In genomic region chr12:29062801-29063200, GRCm38 (mm10) we compare ENCODE assay signal across 27 mouse cellular contexts.
A peak's percentile ranks its signal among the peaks of the same experiment; 100 is the strongest.
DNase-seq lines count a peak whose midpoint lies in the region; ATAC-seq and TF ChIP-seq lines count a peak whose summit lies in the region.
"Had no signal": no experiment of that assay in that cellular context is flagged by ENCODE, and none has a peak within 500 bp of the region (broad histone marks: within the 10 kb centered on the region; RNA-seq: fewer than 3 reads in every experiment).

No protein-coding gene starts in this region.

- no peak overlapping the region for H3K9ac ChIP-seq in forebrain, embryonic 15.5 days (replicated peaks)
- no peak overlapping the region for H3K9ac ChIP-seq in forebrain, embryonic 12.5 days
- no peak overlapping the region for H3K9ac ChIP-seq in hindbrain, embryonic 13.5 days
- H3K9ac ChIP-seq in hindbrain, embryonic 11.5 days (ENCODE audit: low read depth, low read length), result no peak overlapping the region
- H3K9ac ChIP-seq in hindbrain, postnatal 0 days (replicated peaks; ENCODE audit: low read length), result no peak overlapping the region
- H3K9ac ChIP-seq: embryonic facial prominence, embryonic 15.5 days; heart, embryonic 13.5 days; intestine, embryonic 15.5 days; limb, embryonic 15.5 days; liver, embryonic 13.5 days; midbrain, embryonic 13.5 days had no signal

- H3K27ac ChIP-seq in forebrain, embryonic 15.5 days (replicated peaks), result peak overlapping the region; percentile 52; the same call in 1 of the 2 replicates
- H3K27ac ChIP-seq in forebrain, embryonic 12.5 days, result no peak overlapping the region
- H3K27ac ChIP-seq in hindbrain, embryonic 13.5 days, result peak overlapping the region; percentile 73
- no peak overlapping the region for H3K27ac ChIP-seq in hindbrain, embryonic 11.5 days (ENCODE audit: low read depth, low read length)
- H3K27ac ChIP-seq in hindbrain, postnatal 0 days, result no peak overlapping the region
- H3K27ac ChIP-seq: embryonic facial prominence, embryonic 15.5 days; heart, embryonic 13.5 days; intestine, embryonic 15.5 days; kidney, postnatal 0 days; limb, embryonic 10.5 days; limb, embryonic 15.5 days; liver, embryonic 13.5 days; macrophage had no signal

- TF ChIP-seq CTCF in hindbrain, postnatal 0 days (IDR thresholded peaks at IDR 0.05; ENCODE audit: low read depth), result no peak

- H3K4me3 ChIP-seq in forebrain, embryonic 15.5 days, result no peak overlapping the region
- H3K4me3 ChIP-seq in forebrain, embryonic 12.5 days (replicated peaks), result no peak overlapping the region
- no peak overlapping the region for H3K4me3 ChIP-seq in hindbrain, embryonic 13.5 days
- no peak overlapping the region for H3K4me3 ChIP-seq in hindbrain, embryonic 11.5 days (ENCODE audit: low read depth, low read length)
- no peak overlapping the region for H3K4me3 ChIP-seq in hindbrain, postnatal 0 days (ENCODE audit: low read length)
- H3K4me3 ChIP-seq: embryonic facial prominence, embryonic 15.5 days; heart, embryonic 13.5 days; intestine, embryonic 15.5 days; limb, embryonic 10.5 days; limb, embryonic 15.5 days; liver, embryonic 13.5 days; midbrain, embryonic 13.5 days had no signal

- no peaks in the 10 kb centered on the region for H3K9me3 ChIP-seq in forebrain, embryonic 15.5 days
- H3K9me3 ChIP-seq in forebrain, embryonic 12.5 days, result no peaks in the 10 kb centered on the region
- H3K9me3 ChIP-seq in hindbrain, embryonic 13.5 days, result no peaks in the 10 kb centered on the region
- H3K9me3 ChIP-seq in hindbrain, embryonic 11.5 days (ENCODE audit: control insufficient read depth, low read length), result no peaks in the 10 kb centered on the region
- H3K9me3 ChIP-seq in hindbrain, postnatal 0 days (ENCODE audit: low read length), result no peaks in the 10 kb centered on the region
- H3K9me3 ChIP-seq: embryonic facial prominence, embryonic 15.5 days; heart, embryonic 13.5 days; intestine, embryonic 15.5 days; limb, embryonic 10.5 days; limb, embryonic 15.5 days; liver, embryonic 13.5 days; midbrain, embryonic 13.5 days had no signal

- 56% methylated on average over 3 of the region's 3 CpGs for WGBS in forebrain, embryonic 15.5 days
- WGBS in forebrain, embryonic 12.5 days, result 88% methylated on average over 3 of the region's 3 CpGs
- WGBS in hindbrain, embryonic 13.5 days, result 74% methylated on average over 3 of the region's 3 CpGs
- WGBS in hindbrain, embryonic 11.5 days, result 90% methylated on average over 3 of the region's 3 CpGs
- 60% methylated on average over 3 of the region's 3 CpGs for WGBS in hindbrain, postnatal 0 days

- no peaks in the 10 kb centered on the region for H3K27me3 ChIP-seq in forebrain, embryonic 15.5 days
- H3K27me3 ChIP-seq in forebrain, embryonic 12.5 days, result no peaks in the 10 kb centered on the region
- H3K27me3 ChIP-seq in hindbrain, embryonic 13.5 days, result no peaks in the 10 kb centered on the region
- no peaks in the 10 kb centered on the region for H3K27me3 ChIP-seq in hindbrain, embryonic 11.5 days (ENCODE audit: control insufficient read depth, insufficient read depth, low read length)
- H3K27me3 ChIP-seq in hindbrain, postnatal 0 days (ENCODE audit: insufficient read depth, low read length), result no peaks in the 10 kb centered on the region
- H3K27me3 ChIP-seq: embryonic facial prominence, embryonic 15.5 days; intestine, embryonic 15.5 days; limb, embryonic 15.5 days; liver, embryonic 13.5 days; midbrain, embryonic 13.5 days had no signal

- DNase-seq in hindbrain, embryonic 11.5 days (ENCODE audit: low spot score), result no peak
- peak; percentile 51 for DNase-seq in brain, embryonic 18.5 days (ENCODE audit: low read depth, low spot score)
- DNase-seq in hindbrain, postnatal 0 days (ENCODE audit: low spot score), result peak; percentile 67
- no peak for DNase-seq in layer of hippocampus, postnatal 36 days
- no peak for DNase-seq in adrenal gland, postnatal 14 days
- DNase-seq: adrenal gland, postnatal 25 days; gastrocnemius, postnatal 36 days; heart, postnatal 10 days; kidney, adult 8-10 months; kidney, postnatal 4 days; liver, embryonic 13.5 days; lung, adult 2 months; lung, postnatal 10 days; retina, postnatal 1 day; right cerebral cortex, postnatal 14 days had no signal

- H3K4me1 ChIP-seq in forebrain, embryonic 15.5 days, result peaks cover 23% of the 10 kb centered on the region
- H3K4me1 ChIP-seq in forebrain, embryonic 12.5 days, result peaks cover 10% of the 10 kb centered on the region; the same call in 1 of the 2 replicates
- H3K4me1 ChIP-seq in hindbrain, embryonic 13.5 days (replicated peaks), result peaks cover 26% of the 10 kb centered on the region
- H3K4me1 ChIP-seq in hindbrain, embryonic 11.5 days (replicated peaks; ENCODE audit: control insufficient read depth, insufficient read depth, low read length), result no peaks in the 10 kb centered on the region
- H3K4me1 ChIP-seq in hindbrain, postnatal 0 days (ENCODE audit: insufficient read depth, low read length), result no peaks in the 10 kb centered on the region
- H3K4me1 ChIP-seq: embryonic facial prominence, embryonic 15.5 days; heart, embryonic 13.5 days; intestine, embryonic 15.5 days; limb, embryonic 10.5 days; limb, embryonic 15.5 days; liver, embryonic 13.5 days had no signal

- H3K4me2 ChIP-seq in forebrain, embryonic 15.5 days (replicated peaks), result no peak overlapping the region
- no peak overlapping the region for H3K4me2 ChIP-seq in forebrain, embryonic 12.5 days
- H3K4me2 ChIP-seq in hindbrain, embryonic 13.5 days, result no peak overlapping the region
- no peak overlapping the region for H3K4me2 ChIP-seq in hindbrain, embryonic 11.5 days (replicated peaks; ENCODE audit: low read depth, low read length)
- no peak overlapping the region for H3K4me2 ChIP-seq in hindbrain, postnatal 0 days (ENCODE audit: low read depth, low read length)
- H3K4me2 ChIP-seq: embryonic facial prominence, embryonic 15.5 days; heart, embryonic 13.5 days; intestine, embryonic 15.5 days; limb, embryonic 15.5 days; liver, embryonic 13.5 days; midbrain, embryonic 13.5 days had no signal

- ATAC-seq in forebrain, embryonic 15.5 days (replicated peaks), result 0 out of 2 replicates have a peak, but pooled peaks have one; percentile 44
- no peak for ATAC-seq in forebrain, embryonic 12.5 days (ENCODE audit: low FRiP score)
- ATAC-seq in hindbrain, embryonic 13.5 days (ENCODE audit: low FRiP score), result no peak
- ATAC-seq in hindbrain, embryonic 11.5 days (ENCODE audit: low FRiP score), result no peak
- ATAC-seq in hindbrain, postnatal 0 days, result no peak
- ATAC-seq: CD4-positive, CD25-positive, alpha-beta regulatory T cell, adult 4 months; intestine, embryonic 15.5 days; midbrain, embryonic 13.5 days had no signal

- H3K36me3 ChIP-seq in forebrain, embryonic 15.5 days, result no peaks in the 10 kb centered on the region
- H3K36me3 ChIP-seq in forebrain, embryonic 12.5 days (replicated peaks), result no peaks in the 10 kb centered on the region
- no peaks in the 10 kb centered on the region for H3K36me3 ChIP-seq in hindbrain, embryonic 13.5 days
- H3K36me3 ChIP-seq in hindbrain, embryonic 11.5 days (ENCODE audit: control insufficient read depth, insufficient read depth, low read length), result no peaks in the 10 kb centered on the region
- H3K36me3 ChIP-seq in hindbrain, postnatal 0 days (ENCODE audit: insufficient read depth, low read length), result no peaks in the 10 kb centered on the region
- H3K36me3 ChIP-seq: embryonic facial prominence, embryonic 15.5 days; heart, embryonic 13.5 days; intestine, embryonic 15.5 days; limb, embryonic 10.5 days; limb, embryonic 15.5 days; liver, embryonic 13.5 days; midbrain, embryonic 13.5 days had no signal

Comparison
In these comparisons a context has a peak if more than half of its experiments do, and no peak if none do; other contexts are left out.
1. H3K27ac ChIP-seq: peak in forebrain, embryonic 15.5 days (single experiment) and hindbrain, embryonic 13.5 days (single experiment); none in forebrain, embryonic 12.5 days (single experiment), hindbrain, embryonic 11.5 days (single experiment) and hindbrain, postnatal 0 days (single experiment).
2. DNase-seq: peak in brain, embryonic 18.5 days (single experiment) and hindbrain, postnatal 0 days (single experiment); none in hindbrain, embryonic 11.5 days (single experiment), layer of hippocampus, postnatal 36 days (0 of 2) and adrenal gland, postnatal 14 days (single experiment).